Mouse (Mus musculus): ENCODE measurements around the gene Thsd4. TPM values are rescaled to one million over a fixed set of nuclear protein-coding genes. Genes with fewer than 3 reads are reported as not detected.

Gene Thsd4
- polyA plus RNA-seq, 1 experiment from 2014 or later = 34.9 TPM

GRCm38 (mm10) chr9:60264586-60265325 is 257.1 kb downstream of the Thsd4 start:
- Histone ChIP-seq H3K4me2 (ENCODE audit: low read length) (no peak overlapping the region), H3K27ac (ENCODE audit: low read depth) (no peak overlapping the region), H3K36me3 (ENCODE audit: control insufficient read depth, insufficient read depth, low read length) (no peaks in the 10 kb centered on the region), H3K9me3 (ENCODE audit: control insufficient read depth, low read length) (no peaks in the 10 kb centered on the region), H3K4me1 (replicated peaks; ENCODE audit: control insufficient read depth, insufficient read depth, low read length) (no peaks in the 10 kb centered on the region; the same call in 1 of the 2 replicates), H3K27me3 (replicated peaks; ENCODE audit: control insufficient read depth, insufficient read depth, low read length) (no peaks in the 10 kb centered on the region), H3K4me3 (ENCODE audit: low read depth, low read length) (no peak overlapping the region), H3K9ac (ENCODE audit: low read length) (no peak overlapping the region)
- no peak for DNase-seq (ENCODE audit: low spot score)
- no peak for ATAC-seq (replicated peaks; ENCODE audit: low FRiP score, low TSS enrichment, low read depth)
- WGBS = 51% methylated on average over 10 of the region's 10 CpGs

- ATAC-seq (replicated peaks; ENCODE audit: low FRiP score, low TSS enrichment, low read depth) = no peak
- no peaks in the 10 kb centered on the region for H3K36me3 ChIP-seq (ENCODE audit: control insufficient read depth, insufficient read depth, low read length)
Observed at GRCm38 (mm10) chr9:60262515-60263140, 259.2 kb downstream of the Thsd4 start.

GRCm38 (mm10) chr9:60259626-60260025 is 262.2 kb downstream of the Thsd4 start:
- WGBS = 83% methylated on average over 13 of the region's 13 CpGs
- ATAC-seq (replicated peaks; ENCODE audit: low FRiP score, low TSS enrichment, low read depth) (no peak), DNase-seq (ENCODE audit: low spot score) (no peak)
- H3K4me2 ChIP-seq (ENCODE audit: low read length) = no peak overlapping the region
- no peak overlapping the region for H3K4me3 ChIP-seq (ENCODE audit: low read depth, low read length)
- H3K9me3 ChIP-seq (ENCODE audit: control insufficient read depth, low read length) = no peaks in the 10 kb centered on the region
- H3K36me3 ChIP-seq (ENCODE audit: control insufficient read depth, insufficient read depth, low read length) = no peaks in the 10 kb centered on the region
- no peaks in the 10 kb centered on the region for H3K27me3 ChIP-seq (replicated peaks; ENCODE audit: control insufficient read depth, insufficient read depth, low read length)
- H3K4me1 ChIP-seq (replicated peaks; ENCODE audit: control insufficient read depth, insufficient read depth, low read length) = no peaks in the 10 kb centered on the region
- H3K27ac ChIP-seq (ENCODE audit: low read depth) = no peak overlapping the region
- no peak overlapping the region for H3K9ac ChIP-seq (ENCODE audit: low read length)

More at GRCm38 (mm10) chr9:60262515-60263140, 259.2 kb downstream of the Thsd4 start:
- H3K9me3 ChIP-seq (ENCODE audit: control insufficient read depth, low read length) = no peaks in the 10 kb centered on the region
- no peaks in the 10 kb centered on the region; the same call in 1 of the 2 replicates for H3K4me1 ChIP-seq (replicated peaks; ENCODE audit: control insufficient read depth, insufficient read depth, low read length)
- no peak overlapping the region for H3K9ac ChIP-seq (ENCODE audit: low read length)
- H3K27me3 ChIP-seq (replicated peaks; ENCODE audit: control insufficient read depth, insufficient read depth, low read length) = no peaks in the 10 kb centered on the region
- H3K4me2 ChIP-seq (ENCODE audit: low read length) = no peak overlapping the region
- H3K27ac ChIP-seq (ENCODE audit: low read depth) = no peak overlapping the region
- no peak for DNase-seq (ENCODE audit: low spot score)
- WGBS = 77% methylated on average over 6 of the region's 6 CpGs
- H3K4me3 ChIP-seq (ENCODE audit: low read depth, low read length) = no peak overlapping the region

- DNase-seq (ENCODE audit: low spot score) = no peak
- H3K9ac ChIP-seq (ENCODE audit: low read length) = no peak overlapping the region
- H3K9me3 ChIP-seq (ENCODE audit: control insufficient read depth, low read length) = no peaks in the 10 kb centered on the region
- no peak for ATAC-seq (replicated peaks; ENCODE audit: low FRiP score, low TSS enrichment, low read depth)
- H3K4me1 ChIP-seq (replicated peaks; ENCODE audit: control insufficient read depth, insufficient read depth, low read length) = no peaks in the 10 kb centered on the region
- H3K27ac ChIP-seq (ENCODE audit: low read depth) = no peak overlapping the region
- H3K4me3 ChIP-seq (ENCODE audit: low read depth, low read length) = no peak overlapping the region
- H3K4me2 ChIP-seq (ENCODE audit: low read length) = no peak overlapping the region
- 0 out of 2 replicates have a peak, but pooled peaks cover 8% of the 10 kb centered on the region for H3K36me3 ChIP-seq (ENCODE audit: control insufficient read depth, insufficient read depth, low read length)
- 69% methylated on average over 3 of the region's 3 CpGs for WGBS
- no peaks in the 10 kb centered on the region for H3K27me3 ChIP-seq (replicated peaks; ENCODE audit: control insufficient read depth, insufficient read depth, low read length)
Observed at GRCm38 (mm10) chr9:60251765-60252164, 270.1 kb downstream of the Thsd4 start.

- no peak overlapping the region for H3K9ac ChIP-seq (ENCODE audit: low read length)
- H3K4me2 ChIP-seq (ENCODE audit: low read length) = no peak overlapping the region
- ATAC-seq (replicated peaks; ENCODE audit: low FRiP score, low TSS enrichment, low read depth) = no peak
- H3K27ac ChIP-seq (ENCODE audit: low read depth) = no peak overlapping the region
- 0 out of 2 replicates have a peak, but pooled peaks cover 8% of the 10 kb centered on the region for H3K36me3 ChIP-seq (ENCODE audit: control insufficient read depth, insufficient read depth, low read length)
- DNase-seq (ENCODE audit: low spot score) = no peak
- no peaks in the 10 kb centered on the region for H3K4me1 ChIP-seq (replicated peaks; ENCODE audit: control insufficient read depth, insufficient read depth, low read length)
- no peaks in the 10 kb centered on the region for H3K9me3 ChIP-seq (ENCODE audit: control insufficient read depth, low read length)
- H3K4me3 ChIP-seq (ENCODE audit: low read depth, low read length) = no peak overlapping the region
- no peaks in the 10 kb centered on the region for H3K27me3 ChIP-seq (replicated peaks; ENCODE audit: control insufficient read depth, insufficient read depth, low read length)
Observed at GRCm38 (mm10) chr9:60250403-60250802, 271.4 kb downstream of the Thsd4 start.

- ATAC-seq (replicated peaks; ENCODE audit: low FRiP score, low TSS enrichment, low read depth) (no peak), DNase-seq (ENCODE audit: low spot score) (no peak)
- Histone ChIP-seq H3K4me3 (ENCODE audit: low read depth, low read length) (no peak overlapping the region), H3K9me3 (ENCODE audit: control insufficient read depth, low read length) (no peaks in the 10 kb centered on the region), H3K27ac (ENCODE audit: low read depth) (no peak overlapping the region), H3K27me3 (replicated peaks; ENCODE audit: control insufficient read depth, insufficient read depth, low read length) (no peaks in the 10 kb centered on the region), H3K9ac (ENCODE audit: low read length) (no peak overlapping the region), H3K4me2 (ENCODE audit: low read length) (no peak overlapping the region), H3K4me1 (replicated peaks; ENCODE audit: control insufficient read depth, insufficient read depth, low read length) (no peaks in the 10 kb centered on the region), H3K36me3 (ENCODE audit: control insufficient read depth, insufficient read depth, low read length) (0 out of 2 replicates have a peak, but pooled peaks cover 8% of the 10 kb centered on the region)
- WGBS = 77% methylated on average over 3 of the region's 3 CpGs
Observed at GRCm38 (mm10) chr9:60247998-60248397, 273.8 kb downstream of the Thsd4 start.

GRCm38 (mm10) chr9:60244943-60245342 is 276.9 kb downstream of the Thsd4 start:
- DNase-seq (ENCODE audit: low spot score) (peak; percentile 81), ATAC-seq (replicated peaks; ENCODE audit: low FRiP score, low TSS enrichment, low read depth) (0 out of 2 replicates have a peak, but pooled peaks have one; percentile 18)
- 5% methylated on average over 5 of the region's 5 CpGs for WGBS
- H3K9ac ChIP-seq (ENCODE audit: low read length) = no peak overlapping the region
- no peaks in the 10 kb centered on the region for H3K27me3 ChIP-seq (replicated peaks; ENCODE audit: control insufficient read depth, insufficient read depth, low read length)
- no peak overlapping the region for H3K4me3 ChIP-seq (ENCODE audit: low read depth, low read length)
- no peak overlapping the region for H3K4me2 ChIP-seq (ENCODE audit: low read length)
- no peak overlapping the region for H3K27ac ChIP-seq (ENCODE audit: low read depth)
- H3K9me3 ChIP-seq (ENCODE audit: control insufficient read depth, low read length) = no peaks in the 10 kb centered on the region
- 0 out of 2 replicates have a peak, but pooled peaks cover 3% of the 10 kb centered on the region for H3K36me3 ChIP-seq (ENCODE audit: control insufficient read depth, insufficient read depth, low read length)
- H3K4me1 ChIP-seq (replicated peaks; ENCODE audit: control insufficient read depth, insufficient read depth, low read length) = no peaks in the 10 kb centered on the region

- Histone ChIP-seq H3K27ac (ENCODE audit: low read depth) (no peak overlapping the region), H3K36me3 (ENCODE audit: control insufficient read depth, insufficient read depth, low read length) (0 out of 2 replicates have a peak, but pooled peaks cover 3% of the 10 kb centered on the region), H3K4me1 (replicated peaks; ENCODE audit: control insufficient read depth, insufficient read depth, low read length) (no peaks in the 10 kb centered on the region), H3K9me3 (ENCODE audit: control insufficient read depth, low read length) (no peaks in the 10 kb centered on the region), H3K27me3 (replicated peaks; ENCODE audit: control insufficient read depth, insufficient read depth, low read length) (no peaks in the 10 kb centered on the region), H3K4me3 (ENCODE audit: low read depth, low read length) (no peak overlapping the region), H3K9ac (ENCODE audit: low read length) (no peak overlapping the region), H3K4me2 (ENCODE audit: low read length) (no peak overlapping the region)
- 66% methylated on average over 6 of the region's 6 CpGs for WGBS
- DNase-seq (ENCODE audit: low spot score) (peak; percentile 60), ATAC-seq (replicated peaks; ENCODE audit: low FRiP score, low TSS enrichment, low read depth) (no peak)
Observed at GRCm38 (mm10) chr9:60243503-60243902, 278.3 kb downstream of the Thsd4 start.
